Mouse (Mus musculus) G1E (cell line): ENCODE measurements around the gene Tssk4.
A peak's percentile ranks its signal among the peaks of the same experiment; 100 is the strongest.

Experiments
- CTCF ChIP-seq: IDR thresholded peaks from 2 replicates; pipeline ENCODE4 v1.5.1; 2012; ENCODE audit warnings: low read depth, low read length, inconsistent platforms, mixed read lengths
- GATA1 ChIP-seq: IDR thresholded peaks from 2 replicates; pipeline ENCODE4 v1.6.1; 2012; ENCODE audit warnings: borderline replicate concordance, low read length, inconsistent platforms, mixed read lengths
- POLR2AphosphoS5 ChIP-seq: IDR thresholded peaks from 2 replicates; pipeline ENCODE4 v1.6.1; 2012; ENCODE audit warnings: low read depth, low read length, inconsistent platforms; ENCODE audit not compliant: insufficient replicate concordance
- TAL1 ChIP-seq: conservative IDR thresholded peaks from 2 replicates; pipeline ENCODE4 v1.6.1; 2012; ENCODE audit warnings: low read depth, low read length, inconsistent platforms, mixed read lengths

GRCm38 (mm10) chr14:55614565-55615178, 35.3 kb upstream of the Tssk4 start:
- TF ChIP-seq CTCF (no peak), POLR2AphosphoS5 (no peak), GATA1 (no peak), TAL1 (peak; percentile 64)
